Mouse (Mus musculus) adrenal gland, postnatal 14 days (tissue): ENCODE results near the gene Pkmyt1. TPM values are rescaled to one million over a fixed set of nuclear protein-coding genes. Genes with fewer than 3 reads are reported as not detected.

Experiments used
- total RNA-seq: library from RNA; stranded (reverse); gene quantifications from 2 replicates; pipeline ENCODE4 v1.2.3, GENCODE M21; 2021

The Pkmyt1 gene
- total RNA-seq, 1 experiment from 2014 or later, result 9.7 TPM

Other genes with a start within 250 kb of the Pkmyt1 start
- not detected in 2 replicates for gene Vmn2r117, start 246.6 kb upstream of the Pkmyt1 start, total RNA-seq
- 9.2 and 9.9 TPM in 2 replicates for gene Zfp213, start 162.1 kb upstream of the Pkmyt1 start, total RNA-seq
- gene Zfp13, start 126.8 kb upstream of the Pkmyt1 start, total RNA-seq, result 8.5 and 14.6 TPM in 2 replicates
- not detected in 2 replicates for gene Zscan10, start 125.5 kb upstream of the Pkmyt1 start, total RNA-seq
- gene Mmp25, start 81.1 kb upstream of the Pkmyt1 start, total RNA-seq, result 0.37 and 0.53 TPM in 2 replicates
- not detected in 2 replicates for gene Bicdl2, start 65.8 kb upstream of the Pkmyt1 start, total RNA-seq
- 158 and 163 TPM in 2 replicates for gene Hcfc1r1, start 52.7 kb upstream of the Pkmyt1 start, total RNA-seq
- gene Thoc6, start 52.5 kb upstream of the Pkmyt1 start, total RNA-seq, result 25.2 and 26.3 TPM in 2 replicates
- 85.2 and 119 TPM in 2 replicates for gene Tnfrsf12a, start 48.9 kb upstream of the Pkmyt1 start, total RNA-seq
- gene Cldn6, start 47.1 kb upstream of the Pkmyt1 start, total RNA-seq, result 0.30 TPM in 1 of 2 replicates, not detected in the other
- gene Cldn9, start 42.3 kb upstream of the Pkmyt1 start, total RNA-seq, result not detected in 2 replicates
- 1.9 and 3.8 TPM in 2 replicates for gene 1520401A03Rik, start 3.6 kb upstream of the Pkmyt1 start, total RNA-seq
- 11.3 and 14.3 TPM in 2 replicates for gene Paqr4, start 14.5 kb downstream of the Pkmyt1 start, total RNA-seq
- not detected in 2 replicates for gene Kremen2, start 19.5 kb downstream of the Pkmyt1 start, total RNA-seq
- gene Flywch1, start 45.3 kb downstream of the Pkmyt1 start, total RNA-seq, result 44.4 and 46.4 TPM in 2 replicates
- gene Flywch2, start 59.7 kb downstream of the Pkmyt1 start, total RNA-seq, result 6.5 and 9.8 TPM in 2 replicates
- gene Srrm2, start 64.2 kb downstream of the Pkmyt1 start, total RNA-seq, result 515 and 599 TPM in 2 replicates
- gene Elob, start 102.8 kb downstream of the Pkmyt1 start, total RNA-seq, result 376 and 380 TPM in 2 replicates
- gene Prss33, start 109.7 kb downstream of the Pkmyt1 start, total RNA-seq, result not detected in 2 replicates
- gene Prss32, start 117.5 kb downstream of the Pkmyt1 start, total RNA-seq, result not detected in 2 replicates
- 0.56 TPM in 1 of 2 replicates, not detected in the other for gene Prss41, start 117.8 kb downstream of the Pkmyt1 start, total RNA-seq
- not detected in 2 replicates for gene Prss21, start 141.7 kb downstream of the Pkmyt1 start, total RNA-seq
- not detected in 2 replicates for gene Dcpp1, start 154.5 kb downstream of the Pkmyt1 start, total RNA-seq
- not detected in 2 replicates for gene Dcpp2, start 154.5 kb downstream of the Pkmyt1 start, total RNA-seq
- not detected in 2 replicates for gene Dcpp3, start 191.1 kb downstream of the Pkmyt1 start, total RNA-seq
- gene Sbp, start 215.3 kb downstream of the Pkmyt1 start, total RNA-seq, result not detected in 2 replicates
- gene Sbpl, start 228.9 kb downstream of the Pkmyt1 start, total RNA-seq, result not detected in 2 replicates